Mouse (Mus musculus) embryonic fibroblast, embryonic 13.5 days (primary cell): Measurements from ENCODE around the gene Gbgt1.

Experiments
- CTCF ChIP-seq: IDR thresholded peaks from 2 replicates; pipeline ENCODE4 v1.5.1; 2011; ENCODE audit warnings: mild to moderate bottlenecking, control low read depth, low read length, moderate library complexity, borderline replicate concordance; ENCODE audit not compliant: insufficient read depth
- POLR2A ChIP-seq: IDR thresholded peaks from 2 replicates; pipeline ENCODE4 v1.6.1; 2011; ENCODE audit warnings: low read depth, mild to moderate bottlenecking, control low read depth, low read length, moderate library complexity

DNA sequence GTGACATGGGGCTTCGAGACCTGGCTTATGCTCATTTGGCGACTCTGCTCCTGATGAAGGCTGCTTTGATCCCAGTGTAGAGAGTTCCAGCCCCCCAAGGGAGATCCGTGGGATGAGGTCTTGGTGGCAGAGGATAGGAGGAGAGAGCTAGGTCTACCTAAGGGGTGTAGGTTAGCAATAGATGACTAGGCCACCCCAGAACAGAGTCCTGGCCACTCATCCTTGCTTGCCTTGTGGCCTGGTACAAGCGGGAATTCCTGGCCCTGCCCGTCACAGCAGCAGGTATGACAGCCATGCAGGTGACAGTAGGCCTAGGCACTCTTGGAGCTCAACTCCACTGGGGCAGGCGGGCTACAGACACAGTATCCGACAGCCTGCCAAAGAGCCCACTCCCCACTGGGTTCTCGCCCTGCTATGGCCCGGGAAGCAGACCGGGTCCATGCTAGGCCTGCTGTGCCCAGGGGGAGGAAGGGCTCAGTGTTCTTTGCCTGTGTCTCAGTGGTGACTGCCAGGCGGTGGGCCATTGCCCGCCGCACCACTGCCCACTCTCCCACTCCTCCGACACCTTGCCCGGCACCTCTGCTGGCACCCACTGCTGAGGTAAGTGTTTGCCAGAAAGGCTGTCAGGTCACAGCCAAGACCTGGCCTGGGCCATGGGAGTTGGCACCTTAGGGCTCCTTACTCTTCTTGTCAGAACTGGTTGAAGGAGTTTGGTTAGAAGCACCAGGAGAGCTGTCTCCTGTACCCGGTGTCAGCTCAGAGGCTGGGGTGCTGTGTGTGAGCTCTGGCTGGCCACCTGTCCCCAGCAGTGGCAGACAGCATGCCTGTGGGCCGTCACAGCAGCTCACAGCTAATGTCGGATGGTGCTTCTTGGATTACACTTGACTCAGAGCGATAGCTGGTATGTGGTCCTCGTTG is 31.0 kb downstream of the Gbgt1 start:
- TF ChIP-seq CTCF (no peak), POLR2A (no peak)
